Mouse (Mus musculus): Measurements from ENCODE around the gene Dnajc12.
"Not testable (repeated sequence)": the region's sequence is repeated elsewhere in the genome, so short reads cannot be mapped to it uniquely, and the experiment has no call there.

The Dnajc12 gene

GRCm38 (mm10) chr10:63385897-63386296 is 3.7 kb downstream of the Dnajc12 start:
- in situ Hi-C loops (cut with MboI; ENCODE audit: unreplicated experiment in 2 of 2), result loop anchor here in 1 of 2 experiments (10.0 kb wide), 2 partner anchors 401 to 801 kb away; partner anchors contain the start of gene Rufy2

- in situ Hi-C loops (cut with MboI; ENCODE audit: unreplicated experiment in 2 of 2), result loop anchor here in 1 of 2 experiments (10.0 kb wide), 2 partner anchors 402 to 802 kb away; partner anchors contain the start of gene Rufy2
Observed at GRCm38 (mm10) chr10:63386444-63386843, 4.2 kb downstream of the Dnajc12 start.

- in situ Hi-C loops (cut with MboI; ENCODE audit: unreplicated experiment in 2 of 2), result loop anchor here in 1 of 2 experiments (10.0 kb wide), 2 partner anchors 402 to 802 kb away; partner anchors contain the start of gene Rufy2
Observed at GRCm38 (mm10) chr10:63386991-63387390, 4.7 kb downstream of the Dnajc12 start.

GRCm38 (mm10) chr10:63388948-63389347 is 6.7 kb downstream of the Dnajc12 start:
- in situ Hi-C loops (cut with MboI; ENCODE audit: unreplicated experiment in 2 of 2), result loop anchor here in 1 of 2 experiments (10.0 kb wide), 2 partner anchors 404 to 804 kb away; partner anchors contain the start of gene Rufy2

GRCm38 (mm10) chr10:63396963-63397362 is 14.7 kb downstream of the Dnajc12 start:
- in situ Hi-C loops (cut with MboI; ENCODE audit: unreplicated experiment in 2 of 2), result no loop called here

- in situ Hi-C loops (cut with MboI; ENCODE audit: unreplicated experiment in 2 of 2), result no loop called here
Observed at GRCm38 (mm10) chr10:63402731-63403504, 20.7 kb downstream of the Dnajc12 start.

DNA sequence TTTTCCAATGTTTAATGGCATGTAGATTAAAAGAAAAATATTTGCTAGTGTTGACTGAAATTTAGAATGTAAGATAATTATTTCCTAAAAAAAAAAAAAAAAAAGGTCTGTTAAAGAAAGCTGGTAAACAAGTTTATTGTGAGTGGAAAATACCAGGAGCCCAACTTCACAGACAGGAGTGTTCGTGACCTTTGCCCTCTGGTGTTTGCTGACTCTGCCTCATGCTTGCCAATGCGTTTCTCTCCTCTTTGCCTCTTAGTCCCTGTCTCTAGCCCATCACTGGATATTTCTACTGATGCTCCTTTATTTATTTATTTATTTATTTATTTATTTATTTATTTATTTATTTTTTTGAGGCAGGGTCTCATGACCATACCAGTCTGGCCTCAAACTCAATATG is 21.4 kb downstream of the Dnajc12 start:
- in situ Hi-C loops (cut with MboI; ENCODE audit: unreplicated experiment in 2 of 2), result no loop called here

DNA sequence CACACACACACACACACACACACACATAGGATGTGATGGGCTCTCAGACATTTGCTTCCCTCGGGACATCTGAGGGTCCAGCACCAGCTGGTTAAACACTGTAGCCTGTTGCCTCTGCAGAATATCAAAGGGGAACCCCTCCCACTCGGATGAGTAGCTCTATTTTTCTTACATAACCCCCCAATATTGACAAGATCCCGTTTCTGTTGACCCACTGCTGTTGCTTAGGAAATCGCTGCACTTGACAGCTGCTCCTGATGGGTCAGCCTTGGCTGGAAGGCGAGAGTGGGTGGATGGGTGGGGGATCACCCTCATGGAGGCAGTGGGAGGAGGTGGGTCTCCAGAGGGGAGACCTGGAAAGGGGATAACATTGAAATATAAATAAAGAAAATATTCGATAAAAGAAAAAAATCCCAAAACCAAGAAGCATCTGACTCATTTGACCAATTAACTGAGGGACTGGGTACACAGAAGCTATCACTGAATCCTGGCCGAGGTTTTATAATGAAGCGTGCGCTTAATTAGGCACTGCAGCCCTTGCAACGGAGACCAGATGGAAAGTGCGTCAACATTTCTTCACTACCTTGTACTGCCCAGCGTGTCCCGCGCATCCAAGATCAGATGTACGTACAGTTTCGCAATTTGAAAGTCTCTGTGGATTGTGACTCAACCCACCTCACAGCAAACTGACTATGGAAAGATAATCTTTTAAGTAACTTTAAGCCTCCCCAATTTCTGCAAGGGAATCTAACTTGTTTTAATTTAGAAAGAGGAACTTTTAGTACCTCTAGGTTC is 28.1 kb downstream of the Dnajc12 start:
- in situ Hi-C loops (cut with MboI; ENCODE audit: unreplicated experiment in 2 of 2), result no loop called here

DNA sequence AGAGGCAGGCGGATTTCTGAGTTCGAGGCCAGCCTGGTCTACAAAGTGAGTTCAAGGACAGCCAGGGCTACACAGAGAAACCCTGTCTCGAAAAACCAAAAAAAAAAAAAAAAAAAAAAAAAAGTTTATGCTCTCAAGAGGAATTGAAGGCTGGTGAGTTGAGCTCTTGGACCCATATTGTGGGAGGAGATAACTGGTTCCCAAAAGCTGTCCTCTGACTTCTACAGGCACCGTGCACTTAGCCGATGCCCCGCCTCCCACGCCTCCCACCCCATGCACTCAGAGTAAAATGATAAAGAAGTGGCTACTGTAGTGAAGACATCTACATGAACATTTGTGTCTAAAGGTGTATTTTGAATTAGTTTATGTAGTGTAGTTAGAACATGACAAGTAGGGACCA is 29.4 kb downstream of the Dnajc12 start:
- in situ Hi-C loops (cut with MboI; ENCODE audit: unreplicated experiment in 2 of 2), result not testable (repeated sequence)

GRCm38 (mm10) chr10:63412756-63413155 is 30.5 kb downstream of the Dnajc12 start:
- in situ Hi-C loops (cut with MboI; ENCODE audit: unreplicated experiment in 2 of 2), result no loop called here

DNA sequence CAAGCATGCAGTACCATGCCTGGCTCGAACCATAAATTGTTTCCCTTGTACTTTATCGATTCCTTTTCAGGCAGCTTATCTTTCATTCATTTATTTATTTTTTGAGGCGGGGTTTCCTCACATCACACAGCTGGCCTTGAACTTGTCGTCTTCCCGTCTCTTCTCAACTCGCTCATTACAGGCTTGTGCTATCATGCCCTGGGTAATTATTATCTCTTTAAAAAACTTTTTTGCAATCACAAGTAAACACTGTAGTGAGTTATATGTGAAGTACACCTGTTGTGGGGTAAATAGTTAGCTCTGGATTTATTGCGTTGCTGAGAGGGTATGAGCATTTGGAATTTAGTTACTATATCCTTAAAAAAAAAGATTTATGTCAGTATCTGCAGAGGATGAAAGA is 33.0 kb downstream of the Dnajc12 start:
- in situ Hi-C loops (cut with MboI; ENCODE audit: unreplicated experiment in 2 of 2), result no loop called here

DNA sequence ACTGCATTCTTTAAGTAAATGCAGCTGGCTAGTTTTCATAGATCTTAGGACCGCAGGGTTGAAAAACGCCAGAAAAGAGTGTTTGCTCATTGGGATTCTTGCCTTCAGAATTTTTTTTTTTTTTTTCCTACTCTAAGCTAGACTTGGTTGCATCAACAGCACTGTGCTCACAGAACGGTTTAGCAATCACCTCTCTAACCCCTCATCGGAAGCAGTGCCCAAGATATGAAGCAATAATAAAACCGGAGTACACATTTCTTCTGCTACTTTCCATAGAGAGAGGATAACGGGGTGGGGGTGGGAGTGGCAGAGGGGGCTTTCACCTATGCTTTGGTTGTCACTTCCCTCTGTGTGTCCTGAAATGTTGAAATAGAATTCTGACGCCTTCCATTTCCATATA is 33.6 kb downstream of the Dnajc12 start:
- in situ Hi-C loops (cut with MboI; ENCODE audit: unreplicated experiment in 2 of 2), result no loop called here

- in situ Hi-C loops (cut with MboI; ENCODE audit: unreplicated experiment in 2 of 2), result no loop called here
Observed at GRCm38 (mm10) chr10:63417061-63417460, 34.8 kb downstream of the Dnajc12 start.

- in situ Hi-C loops (cut with MboI; ENCODE audit: unreplicated experiment in 2 of 2), result no loop called here
Observed at GRCm38 (mm10) chr10:63421739-63422735, 39.8 kb downstream of the Dnajc12 start, which contains the start of gene Gm7075. Gene Gm7075, minus strand, starts transcription at chr10:63421789.

GRCm38 (mm10) chr10:63422736-63422992 is 40.4 kb downstream of the Dnajc12 start:
- in situ Hi-C loops (cut with MboI; ENCODE audit: unreplicated experiment in 2 of 2), result no loop called here

DNA sequence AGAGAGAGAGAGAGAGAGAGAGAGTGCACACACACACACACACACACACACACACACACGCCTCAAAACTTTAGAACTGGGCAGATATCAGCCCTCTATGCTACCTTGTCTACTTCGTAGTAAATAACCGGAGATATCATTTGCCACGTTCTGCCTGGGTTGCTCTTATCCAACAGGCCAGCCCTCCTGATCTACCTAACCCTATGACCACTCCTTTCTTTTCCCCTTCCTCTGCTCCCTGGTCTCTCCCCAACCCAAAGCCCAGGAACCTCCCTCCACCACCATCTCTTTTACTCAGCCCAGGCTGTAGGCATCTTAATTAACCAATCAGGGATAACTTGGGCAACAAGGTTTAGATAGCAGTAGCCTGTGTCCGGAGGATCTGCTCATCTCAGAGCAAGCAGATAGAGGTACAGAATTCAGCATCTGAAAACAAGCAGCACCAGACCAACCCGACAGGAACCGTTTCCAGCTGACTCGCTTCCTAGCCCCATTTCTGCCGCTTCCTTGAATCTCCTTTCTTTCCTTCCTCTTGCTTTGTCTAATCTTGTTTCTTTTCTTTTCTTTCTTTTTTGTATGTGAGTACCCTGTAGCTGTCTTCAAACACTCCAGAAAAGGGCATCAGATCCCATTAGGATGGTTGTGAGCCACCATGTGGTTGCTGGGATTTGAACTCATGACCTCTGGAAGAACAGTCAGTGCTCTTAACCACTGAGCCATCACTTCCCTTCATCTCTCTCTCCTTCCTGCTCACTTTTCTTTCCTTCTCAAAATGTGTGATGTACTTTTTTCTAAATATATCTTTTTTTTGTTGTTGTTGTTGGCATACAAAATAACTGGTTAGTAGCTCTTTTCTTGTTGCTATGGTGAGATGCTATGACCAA is 41.6 kb downstream of the Dnajc12 start:
- in situ Hi-C loops (cut with MboI; ENCODE audit: unreplicated experiment in 2 of 2), result no loop called here

DNA sequence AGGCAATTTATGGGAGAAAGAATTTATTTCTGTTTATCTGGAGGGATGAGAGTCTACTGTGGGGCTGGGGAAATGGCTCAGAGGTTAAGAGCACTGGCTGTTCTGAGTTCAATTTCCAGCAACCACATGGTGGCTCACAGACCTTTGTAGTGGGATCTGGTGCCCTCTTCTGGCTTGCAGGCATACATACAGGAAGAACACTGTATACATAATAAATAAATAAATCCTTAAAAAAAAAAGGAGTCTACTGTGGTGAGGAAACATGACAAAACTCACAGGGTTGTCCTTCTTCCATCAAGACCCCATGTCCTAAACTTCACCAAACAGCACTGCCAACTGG is 42.2 kb downstream of the Dnajc12 start:
- in situ Hi-C loops (cut with MboI; ENCODE audit: unreplicated experiment in 2 of 2), result no loop called here

DNA sequence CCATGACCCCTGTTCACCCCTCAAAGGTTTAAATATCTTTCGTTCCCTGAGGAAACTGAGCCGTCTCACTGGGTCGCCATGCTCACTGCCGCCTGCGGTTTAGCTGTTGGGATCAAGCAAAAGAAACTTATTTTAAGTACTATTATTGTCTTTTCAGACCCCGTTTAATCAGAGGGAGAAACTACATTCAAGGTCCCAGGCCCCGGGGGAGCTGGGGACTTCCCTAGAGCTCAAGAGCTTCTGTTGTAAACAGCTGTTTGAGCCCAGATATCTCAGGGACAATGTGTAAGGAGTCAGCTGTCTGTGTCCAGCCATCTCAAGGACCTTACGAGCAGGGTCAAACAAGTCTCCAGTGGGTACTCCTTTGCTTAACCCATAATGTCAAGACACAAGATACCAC is 44.9 kb downstream of the Dnajc12 start:
- in situ Hi-C loops (cut with MboI; ENCODE audit: unreplicated experiment in 2 of 2), result no loop called here

DNA sequence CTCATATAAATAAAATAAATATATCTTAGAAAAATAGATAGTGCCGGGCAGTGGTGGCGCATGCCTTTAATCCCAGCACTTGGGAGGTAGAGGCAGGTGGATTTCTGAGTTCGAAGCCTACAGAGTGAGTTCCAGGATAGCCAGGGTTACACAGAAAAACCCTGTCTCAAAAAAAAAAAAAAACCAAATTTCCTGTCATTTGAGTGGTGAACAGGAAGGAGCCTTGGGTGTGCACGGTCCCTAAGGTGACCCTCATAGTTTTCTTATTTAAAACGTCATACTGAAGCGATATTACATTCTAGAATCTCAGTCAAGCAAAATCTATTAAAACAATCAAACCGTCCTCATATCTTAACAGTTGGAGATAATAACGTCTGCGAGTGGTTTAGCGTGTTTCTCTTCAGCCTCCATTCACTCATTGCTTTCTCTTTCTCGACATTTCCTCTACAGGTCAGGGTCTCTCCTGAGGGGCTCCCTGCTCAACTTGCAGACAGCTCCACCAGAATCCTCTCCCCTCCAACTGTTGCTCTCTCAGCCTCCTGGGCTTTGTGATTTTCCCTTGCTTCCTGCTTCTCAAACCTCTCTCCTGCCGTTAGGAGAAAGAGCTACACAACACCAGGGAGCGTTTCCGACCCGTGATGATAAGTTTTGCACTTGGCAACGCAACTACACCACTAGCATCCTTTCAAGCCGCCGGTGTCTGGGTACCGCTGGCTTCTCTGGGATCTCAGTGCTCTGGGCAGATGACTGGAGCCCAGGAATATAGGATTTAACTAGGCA is 46.2 kb downstream of the Dnajc12 start:
- in situ Hi-C loops (cut with MboI; ENCODE audit: unreplicated experiment in 2 of 2), result no loop called here
